Mouse (Mus musculus) effector memory CD4-positive, alpha-beta T cell, adult 7 months (primary cell): ENCODE data around the gene Lhfpl2. TPM values are rescaled to one million over a fixed set of nuclear protein-coding genes. Genes with fewer than 3 reads are reported as not detected.

ENCODE experiments used
- polyA plus RNA-seq: library from polyadenylated mRNA; unstranded; fragments of 100-300 nt; shearing (Covaris generic); gene quantifications from one replicate; pipeline ENCODE4 v1.2.1, GENCODE M21; 2017

The Lhfpl2 gene
- 0.30 TPM for polyA plus RNA-seq

DNA sequence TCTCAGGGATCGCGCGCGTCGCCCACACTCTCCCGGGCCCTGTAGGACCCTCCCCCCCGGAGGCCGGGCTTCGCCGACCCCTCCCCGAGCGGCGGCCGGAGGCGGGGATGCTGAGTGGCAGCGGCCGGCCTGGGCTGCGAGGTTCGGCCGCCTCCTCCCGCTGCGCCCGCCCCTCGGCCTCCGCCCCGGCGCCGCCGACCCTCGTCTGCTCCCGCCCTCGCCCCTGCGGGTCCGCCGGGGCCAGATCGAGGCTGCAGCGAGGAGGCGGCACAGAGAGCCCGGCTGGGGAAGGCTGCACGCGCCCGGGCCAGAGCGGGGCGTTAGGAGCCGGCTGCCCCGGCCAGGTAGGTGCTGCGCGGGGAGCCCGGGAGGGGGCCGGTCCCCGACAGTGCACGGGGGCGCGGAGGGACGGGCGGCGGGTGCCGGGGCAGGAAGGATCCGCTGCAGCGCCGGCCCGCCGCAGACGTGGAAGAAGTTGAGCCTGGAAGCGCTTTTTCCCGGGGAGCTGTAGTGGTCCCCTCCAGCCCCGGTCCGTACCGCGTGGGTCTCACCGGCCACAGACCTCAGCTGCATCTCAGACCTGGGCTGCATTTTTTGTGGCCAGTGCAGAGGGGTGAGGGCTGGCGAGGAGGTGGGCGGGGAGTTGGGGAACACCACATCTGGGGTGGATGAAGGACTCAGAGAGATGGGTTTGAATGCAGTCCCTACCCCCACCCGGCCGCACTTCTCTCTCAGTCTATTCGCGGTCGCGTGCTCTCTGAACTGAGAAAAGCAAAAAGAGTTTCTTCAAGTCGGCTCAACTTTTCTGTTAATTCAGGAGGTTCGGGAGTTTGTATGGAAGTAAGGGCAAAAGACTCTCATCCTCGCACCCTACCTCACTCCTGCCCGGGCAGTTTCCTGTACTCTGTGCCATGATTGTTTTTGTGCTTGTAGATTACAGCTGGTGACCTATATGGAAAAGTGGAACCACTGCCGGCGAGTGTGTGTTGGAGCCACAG, at the start of gene Lhfpl2:
TSS of gene Lhfpl2 (plus strand) at position 234 of the 998 bp plus-strand sequence.

Other genes starting within 250 kb of the Lhfpl2 start
- 1.9 TPM for gene Scamp1, start 228.1 kb downstream of the Lhfpl2 start, polyA plus RNA-seq